Mouse (Mus musculus): ENCODE measurements at regions not wholly inside any gene's neighbourhood (a gene's known extent, or its start where the extent isn't known, plus 50 kb on each side); places are given as distances from the start of the nearest gene placed in this dataset.

GRCm38 (mm10) chr12:99643016-99643415, 79.6 kb upstream of the Foxn3 start:
- ATAC-seq (replicated peaks; ENCODE audit: low FRiP score, low TSS enrichment, poor library complexity, severe bottlenecking) = no peak

GRCm38 (mm10) chr12:99642131-99642895, 78.9 kb upstream of the Foxn3 start:
- no peak for ATAC-seq (replicated peaks; ENCODE audit: low FRiP score, low TSS enrichment, poor library complexity, severe bottlenecking)

DNA sequence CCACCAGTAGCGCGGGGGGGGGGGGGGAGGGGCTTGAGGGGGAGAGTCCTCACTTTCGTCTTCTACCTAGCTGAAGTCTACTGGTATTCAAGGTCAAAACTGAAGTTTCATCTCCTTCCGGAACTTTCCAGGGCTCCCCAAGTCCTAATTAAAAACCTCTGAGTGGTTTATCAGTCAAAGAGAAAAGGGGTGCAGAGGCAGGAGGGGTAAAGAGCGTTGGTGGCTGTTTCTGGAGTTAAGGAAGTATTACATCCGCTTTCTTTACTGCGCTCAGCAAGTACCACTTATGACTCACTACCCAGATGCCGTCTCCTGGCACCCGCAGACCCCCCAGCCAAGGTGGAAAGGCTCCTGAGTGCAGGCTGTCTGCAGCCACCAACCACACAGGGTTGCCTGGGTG, 77.9 kb upstream of the Foxn3 start:
- ATAC-seq (replicated peaks; ENCODE audit: low FRiP score, low TSS enrichment, poor library complexity, severe bottlenecking) = peak; percentile 55

GRCm38 (mm10) chr12:99640214-99641151, 77.1 kb upstream of the Foxn3 start:
- ATAC-seq (replicated peaks; ENCODE audit: low FRiP score, low TSS enrichment, poor library complexity, severe bottlenecking) = no peak

- no peak for ATAC-seq (replicated peaks; ENCODE audit: low FRiP score, low TSS enrichment, poor library complexity, severe bottlenecking)
Observed at GRCm38 (mm10) chr12:99639847-99640213, 76.4 kb upstream of the Foxn3 start.

DNA sequence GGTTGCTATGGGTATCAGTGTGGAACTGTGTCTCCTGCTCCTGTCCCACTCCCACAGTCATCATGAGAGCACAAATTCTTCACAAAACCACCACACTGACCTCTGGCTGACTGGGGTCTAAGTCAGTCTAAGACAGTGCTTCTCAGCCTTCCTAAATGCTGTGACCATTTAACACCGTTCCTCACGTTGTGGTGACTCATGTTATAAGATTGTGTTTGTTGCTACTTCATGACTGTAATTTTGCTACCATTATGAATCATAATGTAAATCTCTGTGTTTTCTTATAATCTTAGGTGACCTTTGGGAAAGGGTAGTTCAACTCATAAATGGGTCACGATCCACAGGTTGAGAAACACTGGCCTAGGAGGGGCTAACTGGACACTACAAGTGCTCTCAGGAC, 75.7 kb upstream of the Foxn3 start:
- ATAC-seq (replicated peaks; ENCODE audit: low FRiP score, low TSS enrichment, poor library complexity, severe bottlenecking) = no peak

- no peak for ATAC-seq (replicated peaks; ENCODE audit: low FRiP score, low TSS enrichment, poor library complexity, severe bottlenecking)
Observed at GRCm38 (mm10) chr12:99637986-99638385, 74.6 kb upstream of the Foxn3 start.

DNA sequence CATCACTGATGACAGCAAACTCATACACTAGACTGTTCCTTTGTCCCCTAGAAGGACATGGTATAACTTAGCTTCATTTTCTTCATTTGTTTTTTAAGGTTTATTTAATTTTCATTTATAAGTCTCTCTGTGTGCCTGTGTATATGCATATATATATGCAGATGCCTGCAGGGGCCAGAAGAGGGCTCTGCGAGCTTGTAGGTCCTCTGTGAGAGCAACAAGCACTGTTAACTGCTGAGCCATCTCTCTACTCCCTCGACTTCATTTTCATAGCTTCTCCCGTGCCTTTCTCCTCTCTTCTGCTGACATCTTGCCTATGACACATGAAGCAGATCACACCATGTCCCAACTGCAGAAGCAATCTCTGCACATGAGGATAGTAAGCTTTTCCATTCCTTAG, 72.9 kb upstream of the Foxn3 start:
- ATAC-seq (replicated peaks; ENCODE audit: low FRiP score, low TSS enrichment, poor library complexity, severe bottlenecking) = no peak

DNA sequence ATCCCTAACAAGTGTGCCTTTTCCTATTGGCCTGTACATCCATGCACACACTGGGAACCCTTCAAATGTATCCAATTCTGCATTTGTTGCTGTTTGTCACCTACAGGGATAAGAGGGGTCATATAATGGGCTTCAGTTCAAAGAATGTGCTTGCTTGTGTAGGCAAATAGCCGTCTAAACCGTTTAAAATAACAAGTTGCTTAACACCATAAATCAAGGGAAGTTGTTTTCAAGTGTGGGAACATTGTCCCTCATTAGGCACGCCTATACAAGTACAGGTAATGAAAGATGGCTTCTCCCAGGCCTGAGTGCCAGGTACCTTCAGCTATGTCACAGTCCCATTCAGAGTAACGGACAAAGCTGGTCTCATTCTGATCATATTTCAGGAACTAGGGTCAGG, 72.0 kb upstream of the Foxn3 start:
- ATAC-seq (replicated peaks; ENCODE audit: low FRiP score, low TSS enrichment, poor library complexity, severe bottlenecking) = no peak

DNA sequence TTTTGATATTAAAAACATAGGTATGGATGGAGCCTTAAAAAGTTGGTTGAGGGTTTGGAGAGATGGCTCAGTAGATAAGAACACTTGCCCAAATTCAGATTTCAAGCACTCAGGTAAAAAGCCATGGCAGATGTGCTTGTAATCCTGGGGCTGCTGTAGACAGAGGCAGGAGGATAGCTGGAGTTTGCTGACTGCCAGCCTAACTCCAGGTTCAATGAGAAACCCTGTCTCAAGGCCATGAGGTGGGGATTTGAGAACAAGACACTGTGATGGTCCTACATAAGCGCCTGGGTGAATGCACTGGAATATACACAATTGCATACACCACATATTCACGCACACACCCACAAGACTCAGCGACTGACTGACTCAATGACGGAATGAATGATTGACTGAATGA, 71.3 kb upstream of the Foxn3 start:
- ATAC-seq (replicated peaks; ENCODE audit: low FRiP score, low TSS enrichment, poor library complexity, severe bottlenecking) = no peak

DNA sequence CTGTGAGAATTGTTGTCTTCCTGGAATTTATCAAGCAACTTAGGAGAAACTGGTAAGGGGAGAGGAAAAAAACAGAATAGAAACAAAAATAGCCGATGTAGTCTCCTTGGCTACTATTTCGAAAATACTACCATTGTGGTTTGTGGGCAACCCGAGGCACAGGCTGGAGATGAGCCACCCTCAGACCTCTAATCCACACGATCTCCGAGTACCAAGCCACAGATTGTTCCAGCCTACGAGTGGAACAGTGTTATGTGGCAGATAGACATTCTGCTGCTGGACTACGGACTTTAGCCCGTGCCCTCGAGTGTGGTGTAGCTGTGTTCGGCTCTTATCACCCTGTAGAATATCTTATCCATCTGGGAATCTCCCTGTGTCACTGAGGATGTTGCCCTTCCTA, 70.3 kb upstream of the Foxn3 start:
- ATAC-seq (replicated peaks; ENCODE audit: low FRiP score, low TSS enrichment, poor library complexity, severe bottlenecking) = peak; percentile 60

DNA sequence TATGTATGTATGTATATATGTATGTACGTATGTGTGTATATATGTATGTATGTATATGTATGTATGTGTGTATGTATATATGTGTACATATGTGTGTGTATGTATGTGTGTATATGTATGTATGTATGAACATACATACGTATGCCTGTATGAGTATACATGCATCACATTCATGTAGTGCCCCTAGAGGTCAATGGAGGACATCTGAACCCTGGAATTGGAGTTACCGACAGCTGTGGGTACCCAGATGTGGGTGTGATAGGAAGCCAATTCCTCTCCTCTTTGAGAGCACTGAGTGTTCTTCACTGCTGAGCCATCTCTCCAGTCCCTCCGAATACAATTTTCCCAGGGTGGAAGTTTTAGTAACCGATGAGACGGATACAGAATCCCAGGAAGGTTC, 69.6 kb upstream of the Foxn3 start:
- ATAC-seq (replicated peaks; ENCODE audit: low FRiP score, low TSS enrichment, poor library complexity, severe bottlenecking) = no peak

GRCm38 (mm10) chr12:99629606-99630005, 66.2 kb upstream of the Foxn3 start:
- ATAC-seq (replicated peaks; ENCODE audit: low FRiP score, low TSS enrichment, poor library complexity, severe bottlenecking) = 0 out of 2 replicates have a peak, but pooled peaks have one; percentile 41

DNA sequence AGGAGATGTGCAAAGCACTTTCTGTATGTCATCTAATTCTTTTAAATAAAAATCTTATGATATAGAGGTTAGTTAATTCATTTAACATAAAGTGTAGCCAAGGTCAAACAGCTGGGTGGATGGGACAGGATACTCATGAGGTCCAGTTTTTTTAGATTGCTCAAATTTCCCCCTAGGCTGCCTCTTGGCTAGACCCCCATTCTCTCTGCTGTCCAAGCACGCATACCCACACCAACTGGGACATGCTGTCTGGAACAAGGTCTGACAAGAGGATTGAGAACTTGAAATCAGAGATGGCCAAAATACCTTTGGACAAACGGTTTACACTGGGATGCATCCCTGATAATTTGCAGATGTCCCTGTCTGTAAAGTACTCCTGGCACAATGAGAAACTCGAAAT, 65.0 kb upstream of the Foxn3 start:
- ATAC-seq (replicated peaks; ENCODE audit: low FRiP score, low TSS enrichment, poor library complexity, severe bottlenecking) = no peak

GRCm38 (mm10) chr12:99627898-99628231, 64.5 kb upstream of the Foxn3 start:
- peak; percentile 85 for ATAC-seq (replicated peaks; ENCODE audit: low FRiP score, low TSS enrichment, poor library complexity, severe bottlenecking)

DNA sequence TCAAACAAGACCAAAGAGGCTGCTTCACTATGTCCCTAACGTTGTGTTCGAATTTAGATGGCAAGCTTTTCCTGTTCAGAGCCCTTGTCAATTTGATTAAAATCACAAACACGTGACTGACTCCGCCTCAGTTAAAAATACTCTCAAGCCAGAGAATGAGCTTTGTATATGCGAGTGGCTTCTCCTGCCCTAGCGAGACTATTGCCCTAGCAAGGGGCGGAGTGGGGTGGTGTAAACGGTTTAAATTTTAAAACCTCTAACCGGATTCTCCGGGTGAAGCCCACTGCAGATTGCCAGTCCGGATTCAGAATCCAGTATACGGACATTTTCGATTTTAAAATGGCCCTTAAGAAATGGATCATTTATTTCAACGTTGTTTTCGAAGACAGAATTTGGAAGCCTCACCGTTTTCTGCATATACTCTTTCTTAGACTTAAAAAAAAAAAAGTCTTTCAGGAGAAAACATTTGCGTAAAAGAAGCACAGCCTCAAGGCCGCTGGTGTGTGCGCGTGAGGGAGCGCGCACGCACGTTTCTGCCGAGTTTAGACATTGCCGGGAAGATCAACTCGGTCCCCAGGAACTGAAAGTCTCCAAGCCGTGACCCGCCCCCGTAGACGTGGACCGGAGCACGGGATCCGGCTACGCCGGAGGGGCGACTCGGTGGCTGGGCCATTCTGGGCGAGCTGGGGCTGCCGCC, 64.0 kb upstream of the Foxn3 start:
- ATAC-seq (replicated peaks; ENCODE audit: low FRiP score, low TSS enrichment, poor library complexity, severe bottlenecking) = no peak

DNA sequence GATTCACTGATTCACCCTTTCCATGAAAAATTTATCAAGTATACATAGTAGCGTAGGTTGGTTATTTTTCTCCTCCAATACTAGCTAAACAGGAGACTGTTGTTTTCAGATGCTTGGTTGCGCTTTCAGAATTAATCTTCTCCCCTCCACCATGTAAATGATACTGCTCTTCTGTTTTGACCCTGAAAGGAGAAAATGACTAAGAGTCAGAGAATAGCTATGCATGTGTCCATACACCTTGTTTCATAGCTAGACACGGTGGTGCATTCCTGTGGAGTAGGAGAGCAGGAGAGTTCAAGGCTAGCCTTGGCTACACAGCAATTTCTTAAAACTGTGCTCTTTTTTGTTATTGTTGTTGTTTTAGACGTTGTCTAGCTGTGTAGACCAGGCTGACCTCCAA, 62.8 kb upstream of the Foxn3 start:
- no peak for ATAC-seq (replicated peaks; ENCODE audit: low FRiP score, low TSS enrichment, poor library complexity, severe bottlenecking)

DNA sequence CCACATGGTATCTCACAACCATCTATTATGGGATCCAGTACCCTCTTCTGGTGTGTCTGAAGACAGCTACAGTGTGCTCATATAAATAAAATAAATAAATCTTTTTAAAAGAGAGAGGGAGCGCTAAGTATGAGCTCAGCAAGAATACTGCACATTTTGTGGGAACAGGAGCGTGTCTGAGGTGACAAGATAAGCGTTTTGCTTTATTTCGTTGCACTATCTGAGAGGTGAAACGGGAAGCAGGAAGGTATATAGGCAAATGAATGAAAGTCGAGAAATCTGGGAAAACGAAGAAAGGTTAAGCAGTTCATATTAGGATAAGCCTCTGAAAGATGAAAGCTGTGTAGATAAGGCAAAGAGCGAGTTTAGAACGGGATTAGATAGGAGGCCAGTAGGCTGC, 61.7 kb upstream of the Foxn3 start:
- ATAC-seq (replicated peaks; ENCODE audit: low FRiP score, low TSS enrichment, poor library complexity, severe bottlenecking) = no peak

DNA sequence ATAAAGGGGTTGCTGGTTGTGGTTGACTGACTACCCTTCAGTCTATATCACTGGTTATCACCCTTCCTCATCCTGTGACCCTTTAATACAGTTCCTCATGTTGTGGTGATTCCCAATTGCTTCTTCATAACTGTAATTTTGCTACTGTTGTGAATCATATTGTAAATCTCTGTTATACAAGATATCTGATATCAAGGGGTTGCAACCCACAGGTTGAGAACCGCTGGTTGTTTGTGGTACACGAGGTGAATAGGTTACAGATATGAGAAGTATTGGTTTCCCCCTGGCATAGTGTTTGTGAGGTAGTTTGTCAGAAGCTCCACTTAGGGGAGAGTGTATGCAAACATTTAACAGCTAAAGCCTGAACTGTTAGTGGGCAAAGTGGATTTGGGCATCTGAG, 58.9 kb upstream of the Foxn3 start:
- no peak for ATAC-seq (replicated peaks; ENCODE audit: low FRiP score, low TSS enrichment, poor library complexity, severe bottlenecking)

- ATAC-seq (replicated peaks; ENCODE audit: low FRiP score, low TSS enrichment, poor library complexity, severe bottlenecking) = no peak
Observed at GRCm38 (mm10) chr12:99617241-99617804, 53.9 kb upstream of the Foxn3 start.

Measured in megakaryocyte-erythroid progenitor cell, adult 5-6 weeks (primary cell).